Mouse (Mus musculus) c-Kit-negative CD71-positive TER-119-positive erythroid progenitor cells, embryonic 14.5 days (primary cell): Measurements from ENCODE around the gene Moxd1.

ENCODE experiments used
- DNase-seq: peaks from one replicate; pipeline ENCODE4 v3.0.0-alpha.2; 2013; ENCODE audit warnings: low read depth, low spot score

The Moxd1 gene

GRCm38 (mm10) chr10:24223449-24224143, at the start of gene Moxd1:
Gene Moxd1, plus strand, starts transcription at chr10:24223517.
- DNase-seq: no peak

GRCm38 (mm10) chr10:24190392-24190791, 32.9 kb upstream of the Moxd1 start:
- DNase-seq: no peak

- DNase-seq: no peak
Observed at GRCm38 (mm10) chr10:24191977-24192376, 31.3 kb upstream of the Moxd1 start.

GRCm38 (mm10) chr10:24199303-24199702, 24.0 kb upstream of the Moxd1 start:
- no peak for DNase-seq

GRCm38 (mm10) chr10:24200099-24200498, 23.2 kb upstream of the Moxd1 start:
- DNase-seq: no peak

GRCm38 (mm10) chr10:24210075-24210474, 13.2 kb upstream of the Moxd1 start:
- no peak for DNase-seq

GRCm38 (mm10) chr10:24213297-24213696, 10.0 kb upstream of the Moxd1 start:
- DNase-seq: no peak

GRCm38 (mm10) chr10:24217558-24218268, 5.6 kb upstream of the Moxd1 start:
- no peak for DNase-seq

GRCm38 (mm10) chr10:24220931-24221330, 2.4 kb upstream of the Moxd1 start:
- no peak for DNase-seq

- no peak for DNase-seq
Observed at GRCm38 (mm10) chr10:24222911-24223310, 406 bp upstream of the Moxd1 start.

GRCm38 (mm10) chr10:24224591-24224990, 1.3 kb downstream of the Moxd1 start:
- no peak for DNase-seq

- DNase-seq: no peak
Observed at GRCm38 (mm10) chr10:24228318-24229183, 5.2 kb downstream of the Moxd1 start.

- no peak for DNase-seq
Observed at GRCm38 (mm10) chr10:24232281-24232680, 9.0 kb downstream of the Moxd1 start.

GRCm38 (mm10) chr10:24235426-24236283, 12.3 kb downstream of the Moxd1 start:
- DNase-seq: no peak

GRCm38 (mm10) chr10:24246815-24247214, 23.5 kb downstream of the Moxd1 start:
- DNase-seq: no peak

- DNase-seq: no peak
Observed at GRCm38 (mm10) chr10:24248116-24248515, 24.8 kb downstream of the Moxd1 start.

GRCm38 (mm10) chr10:24251631-24252030, 28.3 kb downstream of the Moxd1 start:
- DNase-seq: no peak

- no peak for DNase-seq
Observed at GRCm38 (mm10) chr10:24258150-24258549, 34.8 kb downstream of the Moxd1 start.

GRCm38 (mm10) chr10:24258885-24259284, 35.6 kb downstream of the Moxd1 start:
- no peak for DNase-seq

- no peak for DNase-seq
Observed at GRCm38 (mm10) chr10:24259794-24260590, 36.7 kb downstream of the Moxd1 start.
